Mouse (Mus musculus) cerebellum, adult (tissue): ENCODE results near the gene Reck.

Source experiments
- ATAC-seq: cut with Nextera tagmentation; 2 replicates; pipeline ENCODE4 v1.9.2; 2017; ENCODE audit warnings: mild to moderate bottlenecking, moderate library complexity, mixed read lengths; ENCODE audit not compliant: insufficient number of reproducible peaks, low FRiP score, low TSS enrichment

Gene Reck

GRCm38 (mm10) chr4:43993072-43993471 is 117.7 kb downstream of the Reck start:
- no peak for ATAC-seq

GRCm38 (mm10) chr4:43994342-43994741 is 119.0 kb downstream of the Reck start:
- no peak for ATAC-seq
